Mouse (Mus musculus) kidney, embryonic 15.5 days (tissue): Measurements from ENCODE around the gene Wbp11. TPM values are rescaled to one million over a fixed set of nuclear protein-coding genes. Genes with fewer than 3 reads are reported as not detected.
"Not testable (repeated sequence)": the region's sequence is repeated elsewhere in the genome, so short reads cannot be mapped to it uniquely, and the experiment has no call there.

Source experiments
- ATAC-seq: fragments of 200-750 bp; cut with Nextera tagmentation; replicated peaks from 2 replicates; pipeline ENCODE4 v1.8.0; 2017; ENCODE audit warnings: moderate TSS enrichment; ENCODE audit not compliant: low FRiP score
- H3K27ac ChIP-seq: fragments of 300-500 bp; sonication (generic); 2 replicates; pipeline ENCODE4 v1.5.1; 2015; ENCODE audit warnings: mild to moderate bottlenecking, inconsistent platforms
- H3K27me3 ChIP-seq: fragments of 300-500 bp; sonication (generic); 2 replicates; pipeline ENCODE4 v1.6.1; 2015; ENCODE audit warnings: inconsistent platforms
- H3K36me3 ChIP-seq: fragments of 300-500 bp; sonication (generic); 2 replicates; pipeline ENCODE4 v1.6.1; 2015; ENCODE audit warnings: inconsistent platforms
- H3K4me1 ChIP-seq: fragments of 300-500 bp; sonication (generic); 2 replicates; pipeline ENCODE4 v1.6.1; 2015; ENCODE audit warnings: inconsistent platforms
- H3K4me2 ChIP-seq: fragments of 300-500 bp; sonication (generic); 2 replicates; pipeline ENCODE4 v1.6.1; 2015; ENCODE audit warnings: moderate library complexity, mild to moderate bottlenecking, inconsistent platforms
- H3K4me3 ChIP-seq: fragments of 300-500 bp; sonication (generic); replicated peaks from 2 replicates; pipeline ENCODE4 v1.5.1; 2015; ENCODE audit warnings: mild to moderate bottlenecking, inconsistent platforms
- H3K9ac ChIP-seq: fragments of 300-500 bp; sonication (generic); 2 replicates; pipeline ENCODE4 v1.6.1; 2015; ENCODE audit warnings: mild to moderate bottlenecking, inconsistent platforms
- H3K9me3 ChIP-seq: fragments of 300-500 bp; sonication (generic); replicated peaks from 2 replicates; pipeline ENCODE4 v1.6.1; 2016; ENCODE audit warnings: inconsistent platforms
- WGBS: fragments of 180-500 bp; shearing (Covaris S2); methylation state at CpG from one replicate; pipeline ENCODE4 v1.1.7; 2015; ENCODE audit warnings: mixed read lengths; 5-methylcytosine and 5-hydroxymethylcytosine counted together
- polyA plus RNA-seq: library from polyadenylated mRNA; unstranded; fragments of >200 nt; fragmentation: Nextera tagmentation; extraction: Ambion mirVana; gene quantifications from 2 replicates; pipeline ENCODE4 v1.2.1, GENCODE M21; 2015

Wbp11 gene
- polyA plus RNA-seq, 1 experiment from 2014 or later: 120 TPM

DNA sequence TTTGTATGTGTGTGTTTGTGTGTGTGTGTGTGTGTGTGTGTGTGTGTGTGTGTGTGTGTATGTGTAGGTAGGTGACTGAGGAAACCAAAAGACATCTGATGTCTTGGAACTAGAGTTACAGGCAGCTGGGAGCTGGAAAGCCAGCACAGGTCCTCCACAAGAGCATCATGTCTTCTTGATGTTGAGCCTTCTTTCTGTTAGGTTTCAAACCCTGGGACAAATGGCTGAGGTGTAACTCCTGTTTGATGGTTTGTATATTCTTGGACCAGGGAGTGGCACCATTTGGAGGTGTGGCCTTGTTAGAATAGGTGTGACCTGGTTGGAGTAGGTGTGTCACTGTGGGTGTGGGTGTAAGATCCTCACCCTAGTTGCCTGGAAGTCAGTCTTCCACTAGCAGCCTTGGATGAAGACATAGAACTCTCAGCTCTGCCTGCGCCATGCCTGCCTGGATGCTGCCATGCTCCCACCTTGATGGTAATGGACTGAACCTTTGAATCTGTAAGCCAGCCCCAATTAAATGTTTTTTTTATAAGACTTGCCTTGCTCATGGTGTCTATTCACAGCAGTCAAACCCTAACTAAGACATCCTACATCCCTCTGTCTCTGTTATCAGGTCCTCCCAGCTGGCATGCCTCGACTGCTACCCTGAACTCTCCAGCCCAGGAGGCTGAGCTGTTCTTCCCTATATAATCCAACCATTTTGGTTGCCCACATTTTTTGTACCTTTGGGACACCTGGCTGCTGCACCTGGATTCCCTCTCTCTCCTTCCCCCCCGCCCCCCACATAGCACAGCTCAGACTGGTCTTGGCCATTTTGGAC is 29.9 kb downstream of the Wbp11 start:
- H3K4me3 ChIP-seq, H3K27ac ChIP-seq, H3K4me2 ChIP-seq, H3K27me3 ChIP-seq, ATAC-seq, H3K9ac ChIP-seq, H3K36me3 ChIP-seq, H3K9me3 ChIP-seq: not testable (repeated sequence)
- WGBS: 82% methylated on average over 3 of the region's 3 CpGs
- peaks cover 13% of the 10 kb centered on the region for H3K4me1 ChIP-seq

DNA sequence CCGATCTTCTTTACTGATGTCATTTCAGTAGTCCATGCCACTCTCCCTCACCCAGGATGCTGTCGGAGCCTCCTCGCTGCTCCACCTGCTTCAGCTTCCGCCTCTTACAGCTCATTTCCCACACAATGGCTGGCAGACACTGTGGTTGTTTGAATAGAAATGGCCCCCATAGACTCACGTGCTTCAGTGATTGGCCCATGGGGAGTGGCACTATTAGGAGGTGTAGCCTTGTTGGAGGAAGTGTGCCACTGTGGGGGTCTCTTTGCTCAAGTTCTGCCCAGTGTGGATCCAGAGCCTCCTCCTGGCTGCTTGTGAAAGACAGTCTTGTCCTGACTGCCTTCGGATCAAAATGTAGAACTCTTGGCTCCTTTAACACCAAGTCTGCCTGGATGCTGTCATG is 32.2 kb downstream of the Wbp11 start:
- no peak overlapping the region for H3K4me2 ChIP-seq
- H3K9me3 ChIP-seq: no peaks in the 10 kb centered on the region
- H3K36me3 ChIP-seq: no peaks in the 10 kb centered on the region
- H3K4me3 ChIP-seq: no peak overlapping the region
- peaks cover 10% of the 10 kb centered on the region for H3K27me3 ChIP-seq
- no peak for ATAC-seq
- no peak overlapping the region for H3K9ac ChIP-seq
- 40% methylated on average over 6 of the region's 6 CpGs for WGBS
- H3K4me1 ChIP-seq: peaks cover 12% of the 10 kb centered on the region; the same call in 1 of the 2 replicates
- no peak overlapping the region for H3K27ac ChIP-seq

DNA sequence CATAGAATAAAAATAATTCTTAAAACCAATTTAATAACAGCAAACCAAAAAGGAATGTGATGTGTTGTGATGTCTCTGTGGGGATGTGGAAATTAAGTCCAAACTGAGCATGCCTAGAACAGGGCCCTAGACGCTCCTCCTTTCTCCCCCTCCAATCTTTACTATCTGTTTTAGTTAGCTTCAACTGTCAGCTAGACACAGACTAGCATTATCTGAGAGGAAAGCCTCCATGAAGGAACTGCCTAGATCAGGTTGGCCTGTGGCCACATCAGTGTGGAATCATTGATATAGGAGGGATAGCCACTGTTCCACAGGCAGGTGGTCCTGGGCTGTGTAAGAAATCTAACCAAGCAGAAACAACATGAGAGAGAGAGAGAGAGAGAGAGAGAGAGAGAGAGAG is 32.9 kb downstream of the Wbp11 start:
- H3K4me1 ChIP-seq: peaks cover 12% of the 10 kb centered on the region; the same call in 1 of the 2 replicates
- no peaks in the 10 kb centered on the region for H3K36me3 ChIP-seq
- WGBS: 58% methylated on average over 1 of the region's 1 CpGs
- H3K27ac ChIP-seq: no peak overlapping the region
- no peaks in the 10 kb centered on the region for H3K9me3 ChIP-seq
- peaks cover 10% of the 10 kb centered on the region for H3K27me3 ChIP-seq
- H3K4me3 ChIP-seq: no peak overlapping the region
- no peak for ATAC-seq
- no peak overlapping the region for H3K4me2 ChIP-seq
- H3K9ac ChIP-seq: no peak overlapping the region

DNA sequence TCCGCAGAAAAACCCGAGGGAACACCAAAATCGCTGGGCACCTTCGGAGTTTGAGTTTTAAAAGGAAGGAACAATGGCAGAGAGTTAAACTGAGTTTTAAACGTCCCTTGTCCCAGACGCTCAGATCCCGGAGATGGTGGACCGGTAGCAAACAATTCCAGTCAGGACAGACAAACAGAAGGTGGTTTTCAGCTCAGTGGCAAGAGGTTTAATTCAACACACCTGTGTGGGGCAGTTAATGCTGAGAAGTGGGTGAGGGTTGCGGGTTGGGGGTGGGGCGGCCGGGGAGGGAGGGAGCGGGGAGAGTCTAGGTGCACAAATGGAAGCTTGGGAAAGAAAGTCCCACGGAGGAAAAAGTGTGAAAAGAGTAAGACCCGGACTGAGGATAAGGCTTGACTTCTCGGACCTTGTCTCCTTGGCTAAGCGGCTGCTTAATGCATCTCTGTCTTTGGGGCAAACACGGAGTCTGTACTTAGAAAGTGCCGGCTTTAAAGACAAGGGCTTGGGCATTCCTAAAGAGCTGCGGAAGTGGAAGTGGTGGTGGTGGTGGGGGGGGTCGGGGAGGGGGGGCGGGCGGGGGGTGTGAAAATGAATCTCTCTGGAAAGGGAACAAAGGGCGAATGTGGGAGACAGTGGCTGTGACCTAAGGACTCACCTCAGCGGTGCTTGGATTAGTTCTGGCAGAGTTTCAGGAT is 34.1 kb downstream of the Wbp11 start:
- Histone ChIP-seq H3K4me1 (peaks cover 18% of the 10 kb centered on the region), H3K4me3 (peak overlapping the region; percentile 43), H3K4me2 (peak overlapping the region; percentile 72), H3K9me3 (no peaks in the 10 kb centered on the region), H3K36me3 (no peaks in the 10 kb centered on the region), H3K9ac (peak overlapping the region; percentile 43; the same call in 1 of the 2 replicates), H3K27ac (no peak overlapping the region), H3K27me3 (peaks cover 10% of the 10 kb centered on the region)
- under 1% methylated on average over 24 of the region's 24 CpGs for WGBS
- peak; percentile 57; the same call in 1 of the 2 replicates for ATAC-seq

DNA sequence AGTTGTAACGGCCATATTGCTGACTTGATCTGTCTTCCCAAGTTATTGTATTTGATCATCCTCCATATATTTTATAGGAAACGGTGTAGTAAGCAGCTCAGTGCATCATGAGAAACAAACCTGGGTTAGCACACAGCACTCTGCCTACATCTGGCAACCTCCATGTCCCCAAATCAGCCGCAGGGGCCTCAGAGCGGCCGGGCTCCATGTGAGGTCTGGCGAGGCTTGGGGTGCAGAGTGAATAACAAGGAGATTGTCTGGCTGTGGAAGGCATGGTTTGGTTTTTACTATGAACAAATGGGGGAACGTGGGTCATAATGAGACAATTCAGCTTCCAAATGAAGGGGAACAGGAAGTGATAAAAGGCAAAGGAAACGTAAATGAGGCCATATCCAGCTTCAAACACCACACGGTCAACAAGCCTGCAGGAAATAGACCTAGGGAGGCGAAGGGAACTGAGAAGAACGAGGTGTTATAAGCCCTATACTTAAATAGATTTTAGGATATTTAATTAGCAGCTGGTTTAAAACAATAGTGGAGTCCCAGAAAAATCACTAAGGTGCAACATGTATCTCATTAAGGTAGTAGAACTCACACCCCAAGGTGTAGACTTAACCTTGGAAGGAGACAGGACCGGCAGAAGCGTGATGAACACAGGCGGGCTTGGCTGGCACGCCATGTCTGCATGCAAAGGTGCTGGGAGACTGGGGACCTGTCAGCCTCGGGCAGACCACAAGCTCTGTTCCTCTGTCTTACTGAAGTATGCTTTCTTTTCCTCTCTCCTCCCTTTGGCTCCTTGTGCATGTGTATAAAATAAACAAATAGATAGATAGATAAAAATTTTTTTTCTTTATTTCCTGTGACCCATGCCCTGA is 34.9 kb downstream of the Wbp11 start:
- H3K27me3 ChIP-seq: peaks cover 10% of the 10 kb centered on the region
- no peaks in the 10 kb centered on the region for H3K36me3 ChIP-seq
- peak overlapping the region; percentile 43 for H3K4me3 ChIP-seq
- ATAC-seq: no peak
- peak overlapping the region; percentile 43; the same call in 1 of the 2 replicates for H3K9ac ChIP-seq
- H3K27ac ChIP-seq: no peak overlapping the region
- WGBS: 21% methylated on average over 16 of the region's 16 CpGs
- H3K4me1 ChIP-seq: peaks cover 19% of the 10 kb centered on the region
- H3K4me2 ChIP-seq: peak overlapping the region; percentile 72
- no peaks in the 10 kb centered on the region for H3K9me3 ChIP-seq

DNA sequence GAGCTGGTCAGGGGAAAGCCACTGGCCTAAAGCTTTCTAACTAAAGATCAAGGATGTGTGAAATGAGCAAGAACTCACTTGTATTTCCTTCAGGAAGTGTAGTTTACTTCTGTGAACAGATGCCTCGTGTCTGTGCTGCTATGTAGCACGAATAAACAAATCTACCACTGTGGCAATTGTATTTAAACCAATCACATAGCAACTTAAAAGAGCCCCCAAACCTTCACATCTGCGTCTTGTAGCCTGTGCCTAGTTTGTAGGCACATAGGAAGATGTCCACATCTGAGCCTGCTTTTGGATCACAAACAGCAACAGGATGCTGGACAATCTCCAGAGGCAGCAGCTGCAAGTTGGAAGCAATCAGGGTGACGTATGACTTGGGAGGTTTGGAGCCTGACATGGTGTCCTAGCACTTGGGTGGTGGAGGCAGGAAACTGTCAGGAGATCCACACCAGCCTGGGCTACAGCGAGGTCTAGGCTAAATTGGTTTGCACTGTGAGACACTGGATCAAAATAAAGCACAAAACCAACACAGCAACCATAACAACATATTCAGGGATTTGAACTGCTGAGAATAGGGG is 38.6 kb downstream of the Wbp11 start:
- WGBS: 51% methylated on average over 5 of the region's 5 CpGs
- Histone ChIP-seq H3K9ac (no peak overlapping the region), H3K27ac (peak overlapping the region; percentile 80), H3K9me3 (no peaks in the 10 kb centered on the region), H3K4me2 (no peak overlapping the region), H3K4me3 (no peak overlapping the region), H3K4me1 (peaks cover 19% of the 10 kb centered on the region), H3K36me3 (no peaks in the 10 kb centered on the region), H3K27me3 (peaks cover 10% of the 10 kb centered on the region)
- peak; percentile 73; the same call in 1 of the 2 replicates for ATAC-seq

DNA sequence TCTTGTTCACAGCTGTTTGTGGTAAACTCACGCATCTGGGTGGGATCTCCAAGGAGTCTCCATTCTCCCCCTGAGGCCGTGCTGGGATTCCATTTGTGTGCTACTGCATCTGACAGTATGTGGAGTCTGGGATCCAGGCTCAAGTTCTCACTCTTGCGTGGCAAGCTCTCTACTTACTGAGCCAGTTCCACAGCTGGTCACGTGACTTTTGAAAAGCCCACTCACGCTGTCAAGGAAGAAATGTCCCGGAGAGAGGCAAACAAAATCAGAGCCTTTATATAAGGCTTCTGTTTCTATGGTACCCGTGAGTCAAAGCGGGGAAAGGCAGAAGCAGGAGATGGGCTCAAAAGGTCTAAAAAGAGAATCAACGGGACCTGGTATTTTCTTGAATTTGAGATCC is 45.3 kb downstream of the Wbp11 start:
- no peak overlapping the region for H3K4me3 ChIP-seq
- no peaks in the 10 kb centered on the region for H3K27me3 ChIP-seq
- no peak overlapping the region for H3K27ac ChIP-seq
- H3K9me3 ChIP-seq: no peaks in the 10 kb centered on the region
- ATAC-seq: no peak
- 86% methylated on average over 9 of the region's 9 CpGs for WGBS
- no peaks in the 10 kb centered on the region for H3K4me1 ChIP-seq
- H3K4me2 ChIP-seq: no peak overlapping the region
- no peaks in the 10 kb centered on the region for H3K36me3 ChIP-seq
- no peak overlapping the region for H3K9ac ChIP-seq

DNA sequence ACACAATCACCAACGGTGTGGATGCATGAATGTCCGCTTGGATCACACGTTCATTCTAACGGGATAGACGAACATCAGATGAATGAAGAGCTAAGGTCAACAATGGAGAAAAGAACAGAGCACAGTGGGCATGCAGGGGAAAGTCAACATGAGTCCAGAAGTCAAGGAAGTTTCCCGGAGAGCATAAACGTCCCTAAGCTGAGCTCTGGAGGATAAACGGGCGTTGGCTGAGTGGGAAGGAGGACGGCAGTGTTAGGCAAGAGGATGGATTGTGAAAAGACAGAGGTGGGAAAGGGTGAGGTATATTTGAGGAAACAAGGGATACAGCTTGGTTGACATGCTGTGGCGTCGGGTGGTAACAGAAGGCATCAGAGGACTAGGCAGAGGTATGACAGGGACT is 45.9 kb downstream of the Wbp11 start:
- Histone ChIP-seq H3K27me3 (no peaks in the 10 kb centered on the region), H3K9ac (no peak overlapping the region), H3K4me2 (no peak overlapping the region), H3K9me3 (no peaks in the 10 kb centered on the region), H3K4me3 (no peak overlapping the region), H3K36me3 (no peaks in the 10 kb centered on the region), H3K4me1 (no peaks in the 10 kb centered on the region), H3K27ac (no peak overlapping the region)
- no peak for ATAC-seq
- 87% methylated on average over 12 of the region's 12 CpGs for WGBS

DNA sequence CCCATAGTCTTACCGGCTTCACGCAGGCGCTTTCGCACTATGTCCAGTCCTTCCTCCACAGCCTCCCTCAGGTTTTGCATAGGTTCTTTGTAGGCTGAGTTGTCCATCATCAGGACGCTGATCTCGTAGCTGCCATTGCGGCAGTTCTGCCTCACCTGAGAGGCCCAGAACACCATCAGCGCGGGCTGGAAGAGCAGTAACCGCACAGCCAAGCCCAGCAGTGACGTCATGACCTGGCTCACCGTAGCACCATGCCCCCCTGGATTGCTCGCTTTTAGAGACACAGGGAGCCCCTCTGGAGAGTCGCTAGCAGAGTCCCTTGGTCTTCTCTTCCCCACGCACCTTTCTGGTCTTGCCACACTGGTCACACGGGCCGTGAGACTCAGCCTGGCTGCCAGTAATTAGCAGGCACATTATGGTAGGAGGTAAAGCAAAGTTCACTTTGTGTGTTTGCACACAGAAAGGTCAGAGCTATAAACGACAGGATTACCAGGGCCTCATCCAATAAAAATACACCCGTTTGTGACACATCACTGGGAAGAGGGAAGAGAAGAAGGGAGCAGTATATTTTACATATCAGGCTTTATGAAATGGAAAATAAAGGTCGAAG is 46.6 kb downstream of the Wbp11 start, which contains the start of gene Gucy2c:
Gene Gucy2c, minus strand, starts transcription at position 389 of the 610 bp plus-strand sequence.
- H3K4me3 ChIP-seq: no peak within 1 kb of the TSS
- WGBS: 70% methylated on average over 20 of the region's 20 CpGs

DNA sequence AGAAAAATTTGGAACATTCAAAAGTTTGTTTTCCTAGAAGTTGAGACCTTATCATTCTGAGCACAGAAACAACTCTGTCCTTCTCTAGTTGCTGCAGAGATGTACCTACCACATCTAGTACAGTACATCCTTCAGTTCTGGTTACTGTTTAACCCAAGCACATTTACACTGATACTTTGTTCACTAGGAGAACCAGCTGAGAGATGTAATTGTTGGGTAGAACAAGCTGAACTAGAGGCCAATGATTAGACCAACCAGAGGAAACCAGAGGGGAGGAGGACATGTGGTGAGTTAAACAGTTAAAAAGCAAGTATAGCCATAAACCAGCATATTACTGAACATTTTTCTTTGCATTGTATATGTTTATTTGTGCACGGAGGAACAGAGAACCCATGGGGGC is 51.6 kb downstream of the Wbp11 start:
- Histone ChIP-seq H3K4me1 (no peaks in the 10 kb centered on the region), H3K4me3 (no peak overlapping the region), H3K4me2 (no peak overlapping the region), H3K9ac (no peak overlapping the region), H3K9me3 (no peaks in the 10 kb centered on the region), H3K27ac (no peak overlapping the region), H3K36me3 (no peaks in the 10 kb centered on the region), H3K27me3 (no peaks in the 10 kb centered on the region)
- WGBS: 88% methylated on average over 1 of the region's 1 CpGs
- no peak for ATAC-seq

More for the DNA sequence above, 46.6 kb downstream of the Wbp11 start, which contains the start of gene Gucy2c:
- H3K9ac ChIP-seq: no peak within 1 kb of the TSS
- no peaks in the 10 kb centered on the region for H3K27me3 ChIP-seq
- ATAC-seq: no peak
- H3K4me2 ChIP-seq: no peak within 1 kb of the TSS
- no peak within 1 kb of the TSS for H3K27ac ChIP-seq
- no peaks in the 10 kb centered on the region for H3K36me3 ChIP-seq
- no peaks in the 10 kb centered on the region for H3K9me3 ChIP-seq
- no peaks in the 10 kb centered on the region for H3K4me1 ChIP-seq

DNA sequence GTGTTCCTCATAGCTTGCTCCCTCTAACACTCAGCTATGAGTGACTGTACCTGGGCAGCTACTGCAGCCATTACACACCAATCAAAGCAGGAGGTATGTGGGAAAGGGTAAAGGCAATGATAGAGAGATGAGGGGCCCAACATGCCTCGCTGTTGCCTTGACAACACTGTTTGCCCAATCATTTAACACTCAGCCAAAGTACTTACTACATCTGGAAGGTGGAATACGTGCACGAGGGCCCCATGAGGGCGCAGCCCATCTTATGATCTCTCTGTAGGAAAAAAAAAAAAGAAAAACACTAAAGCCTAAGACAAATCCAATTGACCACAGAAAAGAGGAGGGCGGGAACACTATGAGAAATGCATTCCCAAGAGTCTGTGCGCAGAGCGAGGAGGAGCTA is 58.2 kb downstream of the Wbp11 start:
- Histone ChIP-seq H3K9me3 (no peaks in the 10 kb centered on the region), H3K27ac (no peak overlapping the region), H3K9ac (no peak overlapping the region), H3K4me2 (no peak overlapping the region), H3K36me3 (no peaks in the 10 kb centered on the region), H3K4me3 (no peak overlapping the region), H3K4me1 (no peaks in the 10 kb centered on the region), H3K27me3 (no peaks in the 10 kb centered on the region)
- no peak for ATAC-seq
- WGBS: 87% methylated on average over 7 of the region's 7 CpGs
